Mouse (Mus musculus) kidney, postnatal 14 days (tissue): ENCODE results near the gene Nfkbia.

Experiments used
- DNase-seq: peaks from one replicate; pipeline ENCODE4 v3.0.0; 2022; ENCODE audit warnings: mixed read lengths

The Nfkbia gene

GRCm38 (mm10) chr12:55440416-55440815 lies 52.0 kb downstream of the Nfkbia start:
- no peak for DNase-seq
